Mouse (Mus musculus) limb, embryonic 14.5 days (tissue): Measurements from ENCODE around the gene Chchd6. TPM values are rescaled to one million over a fixed set of nuclear protein-coding genes. Genes with fewer than 3 reads are reported as not detected.
A peak's percentile ranks its signal among the peaks of the same experiment; 100 is the strongest.

Source experiments
- ATAC-seq: fragments of 200-750 bp; cut with Nextera tagmentation; 2 replicates; pipeline ENCODE4 v1.8.0; 2017; ENCODE audit warnings: low read depth, moderate number of reproducible peaks, moderate TSS enrichment; ENCODE audit not compliant: low FRiP score
- DNase-seq: peaks from one replicate; pipeline ENCODE4 v3.0.0-alpha.2; 2015; ENCODE audit warnings: low spot score
- H3K27ac ChIP-seq: fragments of 300-500 bp; sonication (generic); replicated peaks from 2 replicates; pipeline ENCODE4 v1.5.1; 2014; ENCODE audit warnings: low read depth, mild to moderate bottlenecking, low read length, moderate library complexity, mixed read lengths
- H3K27me3 ChIP-seq: fragments of 300-500 bp; sonication (generic); 2 replicates; pipeline ENCODE4 v1.6.1; 2014; ENCODE audit warnings: low read length, mixed read lengths; ENCODE audit not compliant: control insufficient read depth, insufficient read depth
- H3K36me3 ChIP-seq: fragments of 300-500 bp; sonication (generic); 2 replicates; pipeline ENCODE4 v1.6.1; 2014; ENCODE audit warnings: mild to moderate bottlenecking, low read length, moderate library complexity, mixed read lengths; ENCODE audit not compliant: control insufficient read depth, insufficient read depth
- H3K4me1 ChIP-seq: fragments of 300-500 bp; sonication (generic); 2 replicates; pipeline ENCODE4 v1.6.1; 2014; ENCODE audit warnings: antibody characterized with exemption, low read length, mixed read lengths; ENCODE audit not compliant: control insufficient read depth, insufficient read depth
- H3K4me2 ChIP-seq: fragments of 300-500 bp; sonication (generic); replicated peaks from 2 replicates; pipeline ENCODE4 v1.6.1; 2014; ENCODE audit warnings: low read depth, mild to moderate bottlenecking, low read length, moderate library complexity; ENCODE audit not compliant: severe bottlenecking
- H3K4me3 ChIP-seq: fragments of 300-500 bp; sonication (generic); replicated peaks from 2 replicates; pipeline ENCODE4 v1.5.1; 2014; ENCODE audit warnings: low read length
- H3K9ac ChIP-seq: fragments of 300-500 bp; sonication (generic); 2 replicates; pipeline ENCODE4 v1.6.1; 2014; ENCODE audit warnings: mild to moderate bottlenecking, low read depth, low read length, moderate library complexity; ENCODE audit not compliant: severe bottlenecking
- H3K9me3 ChIP-seq: fragments of 300-500 bp; sonication (generic); 2 replicates; pipeline ENCODE4 v1.6.1; 2016; ENCODE audit warnings: low read length; ENCODE audit not compliant: control insufficient read depth
- POLR2A ChIP-seq: fragments of 200-500 bp; IDR thresholded peaks from 2 replicates; pipeline ENCODE4 v1.8.0; 2012; ENCODE audit warnings: inconsistent platforms, mild to moderate bottlenecking, moderate library complexity, borderline replicate concordance; ENCODE audit not compliant: insufficient read depth, insufficient read length; ENCODE audit errors: extremely low read depth
- WGBS: fragments of 180-500 bp; shearing (Covaris S2); extraction: QIAGEN DNeasy Blood & Tissue Kit; methylation state at CpG from one replicate; pipeline ENCODE4 v1.1.7; 2014; 5-methylcytosine and 5-hydroxymethylcytosine counted together
- polyA plus RNA-seq, 2 experiments: library from polyadenylated mRNA; depleted of rRNA in 1 of 2; stranded (reverse) in 1 of 2; unstranded in 1 of 2; fragments of >200 nt; fragmentation: Nextera tagmentation in 1 of 2; extraction: Ambion mirVana in 1 of 2; gene quantifications; 2 replicates each; pipeline versions ENCODE4 v1.2.1 to v1.2.3; 2012 to 2014

Chchd6 gene
- polyA plus RNA-seq, 2 experiments: 40.6 to 55.9 TPM

- TF ChIP-seq POLR2A: no peak
- no peak for ATAC-seq
- H3K36me3 ChIP-seq: no peaks in the 10 kb centered on the region
- DNase-seq: peak; percentile 19
- H3K9ac ChIP-seq: no peak overlapping the region
- H3K27me3 ChIP-seq: no peaks in the 10 kb centered on the region
- no peaks in the 10 kb centered on the region for H3K9me3 ChIP-seq
- WGBS: 41% methylated on average over 8 of the region's 8 CpGs
- H3K4me3 ChIP-seq: no peak overlapping the region
- no peak overlapping the region for H3K27ac ChIP-seq
- 0 out of 2 replicates have a peak, but pooled peaks cover 2% of the 10 kb centered on the region for H3K4me1 ChIP-seq
- no peak overlapping the region for H3K4me2 ChIP-seq
These were observed 38.9 kb upstream of the Chchd6 start for GRCm38 (mm10) chr6:89634400-89634799.

GRCm38 (mm10) chr6:89633115-89633514 lies 37.7 kb upstream of the Chchd6 start:
- Histone ChIP-seq H3K9me3 (no peaks in the 10 kb centered on the region), H3K4me1 (0 out of 2 replicates have a peak, but pooled peaks cover 2% of the 10 kb centered on the region), H3K4me3 (no peak overlapping the region), H3K27me3 (no peaks in the 10 kb centered on the region), H3K9ac (no peak overlapping the region), H3K4me2 (no peak overlapping the region), H3K36me3 (no peaks in the 10 kb centered on the region), H3K27ac (no peak overlapping the region)
- no peak for DNase-seq
- TF ChIP-seq POLR2A: no peak
- 72% methylated on average over 7 of the region's 7 CpGs for WGBS
- ATAC-seq: no peak

GRCm38 (mm10) chr6:89631809-89632562 lies 36.5 kb upstream of the Chchd6 start:
- no peak overlapping the region for H3K4me3 ChIP-seq
- H3K9ac ChIP-seq: no peak overlapping the region
- WGBS: 11% methylated on average over 10 of the region's 10 CpGs
- TF ChIP-seq POLR2A: no peak
- no peaks in the 10 kb centered on the region for H3K27me3 ChIP-seq
- H3K27ac ChIP-seq: no peak overlapping the region
- DNase-seq (peak; percentile 91), ATAC-seq (peak; percentile 60)
- H3K4me2 ChIP-seq: 0 out of 2 replicates have a peak overlapping the region, but pooled peaks have one; percentile 24
- H3K36me3 ChIP-seq: no peaks in the 10 kb centered on the region
- H3K9me3 ChIP-seq: no peaks in the 10 kb centered on the region
- 0 out of 2 replicates have a peak, but pooled peaks cover 2% of the 10 kb centered on the region for H3K4me1 ChIP-seq

GRCm38 (mm10) chr6:89628045-89628785 lies 32.8 kb upstream of the Chchd6 start:
- ATAC-seq (no peak), DNase-seq (no peak)
- no peaks in the 10 kb centered on the region for H3K9me3 ChIP-seq
- H3K4me3 ChIP-seq: no peak overlapping the region
- no peaks in the 10 kb centered on the region for H3K4me1 ChIP-seq
- 55% methylated on average over 8 of the region's 8 CpGs for WGBS
- no peak overlapping the region for H3K27ac ChIP-seq
- no peaks in the 10 kb centered on the region for H3K27me3 ChIP-seq
- no peak overlapping the region for H3K9ac ChIP-seq
- TF ChIP-seq POLR2A: no peak
- H3K4me2 ChIP-seq: no peak overlapping the region
- H3K36me3 ChIP-seq: no peaks in the 10 kb centered on the region

GRCm38 (mm10) chr6:89622647-89623046 lies 27.2 kb upstream of the Chchd6 start:
- ATAC-seq: no peak
- Histone ChIP-seq H3K27me3 (no peaks in the 10 kb centered on the region), H3K4me3 (no peak overlapping the region), H3K9ac (no peak overlapping the region), H3K9me3 (no peaks in the 10 kb centered on the region), H3K4me1 (no peaks in the 10 kb centered on the region), H3K36me3 (no peaks in the 10 kb centered on the region), H3K4me2 (no peak overlapping the region), H3K27ac (no peak overlapping the region)
- TF ChIP-seq POLR2A: no peak
- DNase-seq: no peak
- WGBS: 88% methylated on average over 3 of the region's 3 CpGs
